Comparison of ENCODE assay signal across 21 mouse cellular contexts in the genomic region with DNA sequence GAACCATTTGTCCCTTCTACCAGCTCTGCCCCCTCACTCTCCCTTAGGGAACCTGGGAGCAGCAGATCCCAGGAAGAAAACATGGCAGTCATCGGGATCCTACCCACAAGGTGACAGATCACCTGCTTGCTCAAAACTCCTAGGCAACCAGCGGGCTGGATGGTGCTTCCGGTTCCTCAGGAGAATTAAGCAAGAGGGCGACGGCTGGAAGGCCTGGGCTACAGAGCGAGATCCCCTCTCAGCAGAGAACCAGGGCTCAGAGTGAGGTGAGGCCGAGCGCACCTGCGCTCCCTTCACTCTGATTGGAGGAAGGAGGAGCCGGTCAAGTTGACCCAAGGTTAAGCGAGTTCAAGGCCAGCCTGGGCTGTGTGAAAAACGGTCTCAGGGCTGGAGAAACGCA. TPM values are rescaled to one million over a fixed set of nuclear protein-coding genes. Genes with fewer than 3 reads are reported as not detected.
A peak's percentile ranks its signal among the peaks of the same experiment; 100 is the strongest.
DNase-seq lines count a peak whose midpoint lies in the region; ATAC-seq and TF ChIP-seq lines count a peak whose summit lies in the region.
"Had no signal": no experiment of that assay in that cellular context is flagged by ENCODE, and none has a peak within 500 bp of the region (broad histone marks: within the 10 kb centered on the region; RNA-seq: fewer than 3 reads in every experiment).

No protein-coding gene starts in this region.

- no peaks in the 10 kb centered on the region for H3K36me3 ChIP-seq in liver, adult 2 months (ENCODE audit: control insufficient read depth, insufficient read depth, low read length)
- H3K36me3 ChIP-seq in limb, embryonic 10.5 days: no peaks in the 10 kb centered on the region
- H3K36me3 ChIP-seq in stomach, postnatal 0 days (ENCODE audit: control insufficient read depth, insufficient read depth, low read length): no peaks in the 10 kb centered on the region
- no peaks in the 10 kb centered on the region for H3K36me3 ChIP-seq in kidney, embryonic 15.5 days
- H3K36me3 ChIP-seq: hindbrain, embryonic 13.5 days; limb, embryonic 13.5 days; neural tube, embryonic 12.5 days had no signal

- no peaks in the 10 kb centered on the region for H3K79me2 ChIP-seq in liver, adult 2 months (ENCODE audit: control insufficient read depth, insufficient read depth, low read length)

- TF ChIP-seq CTCF in cerebellum, adult 2 months (IDR thresholded peaks at IDR 0.05; ENCODE audit: borderline replicate concordance, insufficient read depth, low read depth, low read length): no peak
- TF ChIP-seq CTCF in liver, adult 2 months (IDR thresholded peaks at IDR 0.05; ENCODE audit: low read depth, low read length): no peak
- TF ChIP-seq CTCF in stomach, postnatal 0 days (IDR thresholded peaks at IDR 0.05; ENCODE audit: low read depth): no peak

- peak overlapping the region; percentile 27; the same call in 1 of the 2 replicates for H3K27ac ChIP-seq in cerebellum, adult 2 months (ENCODE audit: insufficient read depth, low read length)
- no peak overlapping the region for H3K27ac ChIP-seq in liver, adult 2 months (replicated peaks; ENCODE audit: insufficient read depth, low read depth, low read length)
- H3K27ac ChIP-seq in limb, embryonic 10.5 days: peak overlapping the region; percentile 46; the same call in 1 of the 2 replicates
- peak overlapping the region; percentile 56; the same call in 1 of the 2 replicates for H3K27ac ChIP-seq in stomach, postnatal 0 days (replicated peaks)
- H3K27ac ChIP-seq in kidney, embryonic 15.5 days: no peak overlapping the region
- H3K27ac ChIP-seq: forebrain, embryonic 13.5 days; hindbrain, embryonic 13.5 days; limb, embryonic 13.5 days; neural tube, embryonic 12.5 days had no signal

- no peaks in the 10 kb centered on the region; the same call in 1 of the 2 replicates for H3K4me1 ChIP-seq in cerebellum, adult 2 months (ENCODE audit: control insufficient read depth, insufficient read depth, low read length)
- H3K4me1 ChIP-seq in liver, adult 2 months (ENCODE audit: control insufficient read depth, insufficient read depth, low read length): peaks cover 14% of the 10 kb centered on the region
- peaks cover 63% of the 10 kb centered on the region for H3K4me1 ChIP-seq in limb, embryonic 10.5 days
- H3K4me1 ChIP-seq in stomach, postnatal 0 days (replicated peaks; ENCODE audit: control insufficient read depth, insufficient read depth): 0 out of 2 replicates have a peak, but pooled peaks cover 2% of the 10 kb centered on the region
- peaks cover 51% of the 10 kb centered on the region for H3K4me1 ChIP-seq in kidney, embryonic 15.5 days

- no peak for TF ChIP-seq POLR2A in cerebellum, adult 2 months (IDR thresholded peaks at IDR 0.05; ENCODE audit: borderline replicate concordance, insufficient read depth, low read length)
- TF ChIP-seq POLR2A in liver, adult 2 months (IDR thresholded peaks at IDR 0.05; ENCODE audit: extremely low read depth, insufficient read depth, low read length): no peak

- DNase-seq in cerebellum, adult 2 months: peak in 1 of 2 experiments; percentile 5
- no peak for DNase-seq in cerebellum, adult 11 months
- DNase-seq in liver, adult 2 months (ENCODE audit: extremely low read depth, low read depth, low spot score): peak; percentile 51
- no peak for DNase-seq in liver
- DNase-seq in limb, embryonic 10.5 days (ENCODE audit: low spot score): no peak
- peak; percentile 12 for DNase-seq in stomach, postnatal 0 days (ENCODE audit: low spot score)
- no peak for DNase-seq in thymus, postnatal 0 days (ENCODE audit: low spot score)
- DNase-seq: cerebellum, adult 9-10 months; gastrocnemius, postnatal 14 days; heart, adult 18-20 months; kidney, postnatal 4 days; layer of hippocampus, adult 9-11 months; lung, adult 2 months; lung, postnatal 4 days; thymus, postnatal 25 days had no signal

- H3K4me2 ChIP-seq in stomach, postnatal 0 days (replicated peaks; ENCODE audit: low read depth): no peak overlapping the region
- H3K4me2 ChIP-seq in kidney, embryonic 15.5 days: no peak overlapping the region
- H3K4me2 ChIP-seq: forebrain, embryonic 13.5 days; hindbrain, embryonic 13.5 days; limb, embryonic 13.5 days; midbrain, embryonic 11.5 days; neural tube, embryonic 12.5 days had no signal

- TF ChIP-seq EP300 in stomach, postnatal 0 days (optimal IDR thresholded peaks at IDR 0.05): no peak

- whole genome bisulfite sequencing in cerebellum, adult 2 months: 79% methylated on average over 13 of the region's 13 CpGs
- 77% methylated on average over 13 of the region's 13 CpGs for WGBS in liver, adult 2 months
- 65% methylated on average over 13 of the region's 13 CpGs for WGBS in limb, embryonic 10.5 days
- 76% methylated on average over 13 of the region's 13 CpGs for WGBS in stomach, postnatal 0 days
- 70% methylated on average over 13 of the region's 13 CpGs for WGBS in kidney, embryonic 15.5 days

- no peaks in the 10 kb centered on the region for H3K27me3 ChIP-seq in cerebellum, adult 2 months (ENCODE audit: control insufficient read depth, insufficient read depth, low read length)
- H3K27me3 ChIP-seq in liver, adult 2 months (ENCODE audit: control insufficient read depth, insufficient read depth, low read length): no peaks in the 10 kb centered on the region
- H3K27me3 ChIP-seq in limb, embryonic 10.5 days (ENCODE audit: low read depth, poor library complexity, severe bottlenecking): no peaks in the 10 kb centered on the region
- no peaks in the 10 kb centered on the region for H3K27me3 ChIP-seq in stomach, postnatal 0 days (ENCODE audit: control insufficient read depth, insufficient read depth, low read length)
- H3K27me3 ChIP-seq in kidney, embryonic 15.5 days: no peaks in the 10 kb centered on the region
- H3K27me3 ChIP-seq: forebrain, embryonic 13.5 days; hindbrain, embryonic 13.5 days; limb, embryonic 13.5 days; neural tube, embryonic 12.5 days had no signal

- no peaks in the 10 kb centered on the region for H3K9me3 ChIP-seq in limb, embryonic 10.5 days (replicated peaks)
- no peaks in the 10 kb centered on the region for H3K9me3 ChIP-seq in stomach, postnatal 0 days (ENCODE audit: control insufficient read depth, low read length)
- no peaks in the 10 kb centered on the region for H3K9me3 ChIP-seq in kidney, embryonic 15.5 days (replicated peaks)
- H3K9me3 ChIP-seq: forebrain, embryonic 13.5 days; hindbrain, embryonic 13.5 days; limb, embryonic 13.5 days; neural tube, embryonic 12.5 days had no signal

- ATAC-seq in stomach, postnatal 0 days (ENCODE audit: low FRiP score, low TSS enrichment): no peak
- ATAC-seq in kidney, embryonic 15.5 days (replicated peaks; ENCODE audit: low FRiP score): no peak
- ATAC-seq: forebrain, embryonic 13.5 days had no signal

- no peak overlapping the region for H3K9ac ChIP-seq in liver, adult 2 months (ENCODE audit: low read depth, low read length)
- no peak overlapping the region for H3K9ac ChIP-seq in stomach, postnatal 0 days (ENCODE audit: low read length)
- no peak overlapping the region for H3K9ac ChIP-seq in kidney, embryonic 15.5 days
- H3K9ac ChIP-seq: forebrain, embryonic 13.5 days; hindbrain, embryonic 13.5 days; limb, embryonic 13.5 days; neural tube, embryonic 12.5 days had no signal

- H3K4me3 ChIP-seq in cerebellum, adult 2 months (replicated peaks; ENCODE audit: insufficient read depth, low read depth, low read length): no peak overlapping the region
- no peak overlapping the region for H3K4me3 ChIP-seq in liver, adult 2 months (ENCODE audit: insufficient read depth, low read depth, low read length)
- no peak overlapping the region for H3K4me3 ChIP-seq in limb, embryonic 10.5 days
- no peak overlapping the region for H3K4me3 ChIP-seq in stomach, postnatal 0 days (ENCODE audit: low read depth, low read length)
- H3K4me3 ChIP-seq in kidney, embryonic 15.5 days (replicated peaks): no peak overlapping the region
- H3K4me3 ChIP-seq: forebrain, embryonic 13.5 days; hindbrain, embryonic 13.5 days; limb, embryonic 13.5 days; neural tube, embryonic 12.5 days had no signal

RNA-seq across cellular contexts. Expression of a gene that starts 2.6 kb away (rescaled TPM):
- polyA plus RNA-seq in cerebellum, adult 2 months (2012; rRNA removed): 85.5 and 86.6 TPM in 2 replicates
- total RNA-seq in liver, adult 2 months (2014; rRNA removed): 10.0 and 10.8 TPM in 2 replicates
- 6.4 and 7.8 TPM in 2 replicates for polyA plus RNA-seq in liver, adult 2 months (2012; rRNA removed)
- polyA plus RNA-seq in limb, embryonic 10.5 days (2016; fragmentation: Nextera tagmentation; extraction: Ambion mirVana): 59.3 and 59.5 TPM in 2 replicates
- polyA plus RNA-seq in stomach, postnatal 0 days (2015; fragmentation: Nextera tagmentation; extraction: Ambion mirVana): 24.3 and 29.7 TPM in 2 replicates
- 67.1 and 68.3 TPM in 2 replicates for polyA plus RNA-seq in kidney, embryonic 15.5 days (2015; fragmentation: Nextera tagmentation; extraction: Ambion mirVana)
- polyA plus RNA-seq in thymus, postnatal 0 days (2015; fragmentation: Nextera tagmentation; extraction: Ambion mirVana): 38.8 and 46.7 TPM in 2 replicates

Comparison
In these comparisons a context has a peak if more than half of its experiments do, and no peak if none do; other contexts are left out.
1. DNase-seq: peak in liver, adult 2 months (single experiment) and stomach, postnatal 0 days (single experiment); none in cerebellum, adult 11 months (single experiment), liver (single experiment), limb, embryonic 10.5 days (single experiment) and thymus, postnatal 0 days (single experiment).
2. H3K27ac ChIP-seq: peak in cerebellum, adult 2 months (single experiment), limb, embryonic 10.5 days (single experiment) and stomach, postnatal 0 days (single experiment); none in liver, adult 2 months (single experiment) and kidney, embryonic 15.5 days (single experiment).